12 mouse cellular contexts compared by ENCODE assay signal in the genomic region with DNA sequence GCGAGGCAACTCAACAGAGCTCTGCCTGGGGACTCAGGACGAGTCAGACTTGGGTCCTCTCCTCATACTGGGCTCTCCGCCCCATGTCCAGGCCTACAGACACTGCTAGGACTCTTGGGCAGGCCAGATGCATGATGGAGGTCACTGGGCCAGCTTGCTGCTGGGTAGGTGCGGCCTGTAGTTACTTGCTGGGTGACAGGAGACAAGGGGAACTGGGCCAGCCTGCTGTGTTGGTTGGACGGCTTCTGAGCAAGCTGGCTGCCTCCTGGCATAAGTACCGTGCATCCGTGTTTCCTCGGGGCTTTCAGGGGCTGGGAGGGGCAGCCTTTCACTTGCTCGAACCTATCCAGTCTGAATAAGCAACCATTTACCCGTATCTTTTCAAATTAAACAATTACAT. TPM values are rescaled to one million over a fixed set of nuclear protein-coding genes. Genes with fewer than 3 reads are reported as not detected.
DNase-seq lines count a peak whose midpoint lies in the region; ATAC-seq and TF ChIP-seq lines count a peak whose summit lies in the region.
"Had no signal": no experiment of that assay in that cellular context is flagged by ENCODE, and none has a peak within 500 bp of the region (broad histone marks: within the 10 kb centered on the region; RNA-seq: fewer than 3 reads in every experiment).

No protein-coding gene starts in this region.

- TF ChIP-seq CTCF in kidney, adult 2 months (conservative IDR thresholded peaks at IDR 0.05; ENCODE audit: insufficient read depth, insufficient read length, low read depth, low read length), result no peak

- H3K4me2 ChIP-seq in hindbrain, embryonic 12.5 days (replicated peaks), result no peak overlapping the region

- no peaks in the 10 kb centered on the region for H3K27me3 ChIP-seq in hindbrain, embryonic 12.5 days
- H3K27me3 ChIP-seq in hindbrain, embryonic 10.5 days (ENCODE audit: insufficient read depth, poor library complexity, severe bottlenecking), result no peaks in the 10 kb centered on the region
- H3K27me3 ChIP-seq in kidney, adult 2 months (replicated peaks; ENCODE audit: control insufficient read depth, insufficient read depth, low read length), result no peaks in the 10 kb centered on the region

- peak overlapping the region; percentile 10; the same call in 1 of the 2 replicates for H3K9ac ChIP-seq in hindbrain, embryonic 12.5 days
- H3K9ac ChIP-seq: liver, embryonic 14.5 days had no signal

- no peak for ATAC-seq in hindbrain, embryonic 12.5 days (ENCODE audit: low FRiP score)

- no peak overlapping the region for H3K4me3 ChIP-seq in hindbrain, embryonic 12.5 days
- H3K4me3 ChIP-seq in hindbrain, embryonic 10.5 days, result no peak overlapping the region
- H3K4me3 ChIP-seq in kidney, adult 2 months (ENCODE audit: insufficient read depth, low read depth, low read length), result no peak overlapping the region

- peaks cover 40% of the 10 kb centered on the region for H3K36me3 ChIP-seq in hindbrain, embryonic 12.5 days
- peaks cover 75% of the 10 kb centered on the region for H3K36me3 ChIP-seq in hindbrain, embryonic 10.5 days
- no peaks in the 10 kb centered on the region; the same call in 1 of the 2 replicates for H3K36me3 ChIP-seq in kidney, adult 2 months (ENCODE audit: control insufficient read depth, insufficient read depth, low read length)

- H3K4me1 ChIP-seq in hindbrain, embryonic 12.5 days, result peaks cover 12% of the 10 kb centered on the region; the same call in 1 of the 2 replicates
- 0 out of 2 replicates have a peak, but pooled peaks cover 2% of the 10 kb centered on the region for H3K4me1 ChIP-seq in hindbrain, embryonic 10.5 days (replicated peaks)
- 0 out of 2 replicates have a peak, but pooled peaks cover 2% of the 10 kb centered on the region for H3K4me1 ChIP-seq in kidney, adult 2 months (ENCODE audit: control insufficient read depth, insufficient read depth, low read length)

- DNase-seq in hindbrain, embryonic 10.5 days (ENCODE audit: low spot score), result no peak
- peak; percentile 66 to 77 for DNase-seq in urinary bladder, adult 18-20 months (ENCODE audit: low spot score in 2 of 2)
- no peak for DNase-seq in urinary bladder, postnatal 10 days (ENCODE audit: low spot score)
- DNase-seq in kidney, adult 2 months, result peak; percentile 46
- no peak for DNase-seq in spleen, postnatal 36 days (ENCODE audit: low spot score in 2 of 2)
- no peak for DNase-seq in spleen, postnatal 4 days (ENCODE audit: low spot score in 2 of 2)
- no peak for DNase-seq in right cerebral cortex, adult 2 months (ENCODE audit: low spot score in 2 of 2)
- DNase-seq: right cerebral cortex, adult 18-20 months had no signal

- H3K9me3 ChIP-seq in hindbrain, embryonic 12.5 days (replicated peaks), result no peaks in the 10 kb centered on the region
- no peaks in the 10 kb centered on the region for H3K9me3 ChIP-seq in hindbrain, embryonic 10.5 days

- no peak for TF ChIP-seq POLR2A in kidney, adult 2 months (IDR thresholded peaks at IDR 0.05; ENCODE audit: low read depth, low read length)

- 82% methylated on average over 10 of the region's 10 CpGs for WGBS in hindbrain, embryonic 12.5 days
- WGBS in hindbrain, embryonic 10.5 days, result 89% methylated on average over 10 of the region's 10 CpGs
- 61% methylated on average over 10 of the region's 10 CpGs for WGBS in kidney, adult 2 months

- H3K27ac ChIP-seq in hindbrain, embryonic 12.5 days, result no peak overlapping the region
- H3K27ac ChIP-seq in hindbrain, embryonic 10.5 days, result no peak overlapping the region
- peak overlapping the region; percentile 77; the same call in 1 of the 2 replicates for H3K27ac ChIP-seq in kidney, adult 2 months (ENCODE audit: insufficient read depth, low read depth, low read length)
- H3K27ac ChIP-seq: liver, embryonic 14.5 days had no signal

RNA-seq across cellular contexts. Expression of a gene that starts 21.0 kb away (rescaled TPM):
- 31.4 and 34.5 TPM in 2 replicates for polyA plus RNA-seq in hindbrain, embryonic 12.5 days (2016; fragmentation: Nextera tagmentation; extraction: Ambion mirVana)
- 34.8 and 38.1 TPM in 2 replicates for polyA plus RNA-seq in hindbrain, embryonic 10.5 days (2016; fragmentation: Nextera tagmentation; extraction: Ambion mirVana)
- 16.3 and 16.7 TPM in 2 replicates for polyA plus RNA-seq in kidney, adult 2 months (2012; rRNA removed)

RNA-seq across cellular contexts. Expression of a gene that starts 22.7 kb away (rescaled TPM):
- 0.05 TPM in 1 of 2 replicates, not detected in the other for polyA plus RNA-seq in hindbrain, embryonic 12.5 days (2016; fragmentation: Nextera tagmentation; extraction: Ambion mirVana)
- 0.09 and 0.26 TPM in 2 replicates for polyA plus RNA-seq in hindbrain, embryonic 10.5 days (2016; fragmentation: Nextera tagmentation; extraction: Ambion mirVana)
- polyA plus RNA-seq in kidney, adult 2 months (2012; rRNA removed), result 7.7 and 8.1 TPM in 2 replicates
- polyA plus RNA-seq: cortical plate, adult 2 months had no signal

RNA-seq across cellular contexts. Expression of a gene that starts 35.7 kb away (rescaled TPM):
- 0.32 TPM in 1 of 2 replicates, not detected in the other for polyA plus RNA-seq in hindbrain, embryonic 12.5 days (2016; fragmentation: Nextera tagmentation; extraction: Ambion mirVana)
- not detected in 2 replicates for polyA plus RNA-seq in hindbrain, embryonic 10.5 days (2016; fragmentation: Nextera tagmentation; extraction: Ambion mirVana)
- 0.08 TPM in 1 of 2 replicates, not detected in the other for polyA plus RNA-seq in kidney, adult 2 months (2012; rRNA removed)
- polyA plus RNA-seq: cortical plate, adult 2 months; large intestine, adult 2 months; liver, embryonic 14.5 days had no signal

RNA-seq across cellular contexts. Expression of a gene that starts 38.7 kb away (rescaled TPM):
- polyA plus RNA-seq in hindbrain, embryonic 12.5 days (2016; fragmentation: Nextera tagmentation; extraction: Ambion mirVana), result 1.5 and 2.0 TPM in 2 replicates
- polyA plus RNA-seq in hindbrain, embryonic 10.5 days (2016; fragmentation: Nextera tagmentation; extraction: Ambion mirVana), result 1.1 and 1.8 TPM in 2 replicates
- polyA plus RNA-seq in kidney, adult 2 months (2012; rRNA removed), result 0.52 and 0.96 TPM in 2 replicates

RNA-seq across cellular contexts. Expression of a gene that starts 41.3 kb away (rescaled TPM):
- 1.7 and 3.7 TPM in 2 replicates for polyA plus RNA-seq in hindbrain, embryonic 12.5 days (2016; fragmentation: Nextera tagmentation; extraction: Ambion mirVana)
- polyA plus RNA-seq in hindbrain, embryonic 10.5 days (2016; fragmentation: Nextera tagmentation; extraction: Ambion mirVana), result 1.3 and 1.6 TPM in 2 replicates
- 4.3 and 5.0 TPM in 2 replicates for polyA plus RNA-seq in kidney, adult 2 months (2012; rRNA removed)

Comparison
In these comparisons a context has a peak if more than half of its experiments do, and no peak if none do; other contexts are left out.
1. DNase-seq: peak in urinary bladder, adult 18-20 months (2 of 2) and kidney, adult 2 months (single experiment); none in hindbrain, embryonic 10.5 days (single experiment), urinary bladder, postnatal 10 days (single experiment), spleen, postnatal 36 days (0 of 2), spleen, postnatal 4 days (0 of 2) and right cerebral cortex, adult 2 months (0 of 2).